Mouse (Mus musculus) myocyte (in vitro differentiated cells): Measurements from ENCODE around the gene Trp53bp2. TPM values are rescaled to one million over a fixed set of nuclear protein-coding genes. Genes with fewer than 3 reads are reported as not detected.

Experiments
- H3K27me3 ChIP-seq: one replicate; pipeline ENCODE4 v1.6.1; 2011; ENCODE audit not compliant: control insufficient read depth, insufficient read depth, insufficient read length
- H3K36me3 ChIP-seq: one replicate; pipeline ENCODE4 v1.6.1; 2011; ENCODE audit not compliant: control insufficient read depth, insufficient read depth
- H3K4me2 ChIP-seq: one replicate; pipeline ENCODE4 v1.6.1; 2011; ENCODE audit warnings: low read depth, control low read depth
- H3K4me3 ChIP-seq: one replicate; pipeline ENCODE4 v1.5.1; 2011; ENCODE audit warnings: mild to moderate bottlenecking, control low read depth, moderate library complexity
- H3K79me2 ChIP-seq: one replicate; pipeline ENCODE4 v1.6.1; 2011; ENCODE audit not compliant: control insufficient read depth, insufficient read depth
- H3ac ChIP-seq: one replicate; pipeline ENCODE4 v1.6.1; 2011; ENCODE audit not compliant: control insufficient read depth, insufficient read length
- CEBPB ChIP-seq: IDR thresholded peaks from 2 replicates; pipeline ENCODE4 v1.6.1; 2011; ENCODE audit warnings: mild to moderate bottlenecking, moderate library complexity; ENCODE audit not compliant: poor library complexity, insufficient read depth, severe bottlenecking
- E2F4 ChIP-seq: IDR thresholded peaks from one replicate; pipeline ENCODE4 v1.6.1; 2011; ENCODE audit warnings: mild to moderate bottlenecking, control low read depth, moderate library complexity; ENCODE audit not compliant: insufficient read depth
- MAX ChIP-seq: IDR thresholded peaks from one replicate; pipeline ENCODE4 v1.6.1; 2011; ENCODE audit warnings: low read depth, mild to moderate bottlenecking, control low read depth
- MYOD1 ChIP-seq, 3 experiments: IDR thresholded peaks; one replicate each; pipeline ENCODE4 v1.6.1; 2011; ENCODE audit warnings: control low read depth in 2 of 3, low read depth in 2 of 3, mild to moderate bottlenecking in 2 of 3, moderate library complexity in 1 of 3; ENCODE audit not compliant: insufficient read length in 2 of 3, control insufficient read depth in 1 of 3
- MYOG ChIP-seq, 3 experiments: IDR thresholded peaks; one replicate each; pipeline ENCODE4 v1.6.1; 2011; ENCODE audit warnings: control low read depth in 2 of 3, low read depth in 2 of 3, mild to moderate bottlenecking in 2 of 3; ENCODE audit not compliant: insufficient read length in 2 of 3, control insufficient read depth in 1 of 3, insufficient read depth in 1 of 3
- POLR2A ChIP-seq: IDR thresholded peaks from one replicate; pipeline ENCODE4 v1.6.1; 2011; ENCODE audit warnings: low read depth, mild to moderate bottlenecking, control low read depth, moderate library complexity; ENCODE audit not compliant: insufficient read length
- POLR2AphosphoS2 ChIP-seq: IDR thresholded peaks from one replicate; pipeline ENCODE4 v1.6.1; 2011; ENCODE audit warnings: low read depth, control low read depth; ENCODE audit not compliant: insufficient read length
- REST ChIP-seq: IDR thresholded peaks from one replicate; pipeline ENCODE4 v1.6.1; 2011; ENCODE audit warnings: mild to moderate bottlenecking, control low read depth, moderate library complexity; ENCODE audit not compliant: insufficient read depth, insufficient read length
- SRF ChIP-seq: IDR thresholded peaks from one replicate; pipeline ENCODE4 v1.6.1; 2011; ENCODE audit warnings: low read depth; ENCODE audit not compliant: control insufficient read depth, insufficient read length
- TCF12 ChIP-seq: IDR thresholded peaks from one replicate; pipeline ENCODE4 v1.6.1; 2011; ENCODE audit warnings: mild to moderate bottlenecking, control low read depth; ENCODE audit not compliant: poor library complexity, insufficient read depth, severe bottlenecking
- TCF3 ChIP-seq: IDR thresholded peaks from one replicate; pipeline ENCODE4 v1.6.1; 2011; ENCODE audit warnings: low read depth, control low read depth; ENCODE audit not compliant: insufficient read length
- USF1 ChIP-seq: IDR thresholded peaks from one replicate; pipeline ENCODE4 v1.6.1; 2011; ENCODE audit warnings: low read depth, mild to moderate bottlenecking, control low read depth, moderate library complexity
- polyA plus RNA-seq: library from polyadenylated mRNA; unstranded; fragments of >200 nt; fragmentation: generic; extraction: Trizol; gene quantifications from one replicate; pipeline ENCODE4 v1.2.1, GENCODE M21; 2012; ENCODE audit warnings: missing spikeins

Gene Trp53bp2
- polyA plus RNA-seq, 1 experiment = 6.4 TPM

- no peak for TF ChIP-seq MYOD1 (IDR thresholded peaks at IDR 0.05; ENCODE audit: control insufficient read depth in 1 of 3, insufficient read length in 2 of 3, low read depth in 2 of 3)
- TF ChIP-seq POLR2AphosphoS2 = no peak
- TF ChIP-seq SRF = no peak
- TF ChIP-seq MYOG (IDR thresholded peaks at IDR 0.05; ENCODE audit: control insufficient read depth in 1 of 3, insufficient read depth in 1 of 3, insufficient read length in 2 of 3, low read depth in 2 of 3) = no peak
- no peak for TF ChIP-seq TCF12
- no peak for TF ChIP-seq REST
- TF ChIP-seq E2F4 = no peak
- no peak for TF ChIP-seq CEBPB
- TF ChIP-seq USF1 = no peak
- no peak for TF ChIP-seq MAX
- TF ChIP-seq TCF3 = no peak
- TF ChIP-seq POLR2A = no peak
- no peak overlapping the region for H3K4me2 ChIP-seq
- H3K79me2 ChIP-seq = peaks cover 95% of the 10 kb centered on the region
- H3K4me3 ChIP-seq = no peak overlapping the region
- H3K27me3 ChIP-seq = no peaks in the 10 kb centered on the region
- no peak overlapping the region for H3ac ChIP-seq
- no peaks in the 10 kb centered on the region for H3K36me3 ChIP-seq
Observed at GRCm38 (mm10) chr1:182496685-182497084, 87.7 kb downstream of the Trp53bp2 start.

GRCm38 (mm10) chr1:182497736-182498135, 88.8 kb downstream of the Trp53bp2 start:
- peaks cover 94% of the 10 kb centered on the region for H3K79me2 ChIP-seq
- TF ChIP-seq SRF = no peak
- no peak for TF ChIP-seq REST
- no peak for TF ChIP-seq E2F4
- TF ChIP-seq MYOG (IDR thresholded peaks at IDR 0.05; ENCODE audit: control insufficient read depth in 1 of 3, insufficient read depth in 1 of 3, insufficient read length in 2 of 3, low read depth in 2 of 3) = no peak
- no peak for TF ChIP-seq USF1
- TF ChIP-seq POLR2AphosphoS2 = no peak
- no peak for TF ChIP-seq CEBPB
- H3ac ChIP-seq = no peak overlapping the region
- no peaks in the 10 kb centered on the region for H3K36me3 ChIP-seq
- H3K4me2 ChIP-seq = no peak overlapping the region
- H3K27me3 ChIP-seq = no peaks in the 10 kb centered on the region
- no peak overlapping the region for H3K4me3 ChIP-seq

GRCm38 (mm10) chr1:182499443-182500089, 90.6 kb downstream of the Trp53bp2 start:
- Histone ChIP-seq H3K27me3 (no peaks in the 10 kb centered on the region), H3K4me2 (no peak overlapping the region), H3K36me3 (no peaks in the 10 kb centered on the region)

GRCm38 (mm10) chr1:182500224-182500623, 91.3 kb downstream of the Trp53bp2 start:
- H3ac ChIP-seq = no peak overlapping the region
- H3K79me2 ChIP-seq = peaks cover 93% of the 10 kb centered on the region
- no peak for TF ChIP-seq SRF
- H3K27me3 ChIP-seq = no peaks in the 10 kb centered on the region
- no peak overlapping the region for H3K4me3 ChIP-seq
- no peaks in the 10 kb centered on the region for H3K36me3 ChIP-seq
- H3K4me2 ChIP-seq = peak overlapping the region; percentile 1

More at GRCm38 (mm10) chr1:182499443-182500089, 90.6 kb downstream of the Trp53bp2 start:
- Histone ChIP-seq H3K4me3 (no peak overlapping the region), H3K79me2 (peaks cover 93% of the 10 kb centered on the region), H3ac (no peak overlapping the region)
- TF ChIP-seq POLR2AphosphoS2 = peak; percentile 30
- no peak for TF ChIP-seq POLR2A
- peak in 2 of 3 experiments; percentile 11 to 73 for TF ChIP-seq MYOD1 (IDR thresholded peaks at IDR 0.05; ENCODE audit: control insufficient read depth in 1 of 3, insufficient read length in 2 of 3, low read depth in 2 of 3)
- TF ChIP-seq TCF3 = peak; percentile 25
- TF ChIP-seq MYOG (IDR thresholded peaks at IDR 0.05; ENCODE audit: control insufficient read depth in 1 of 3, insufficient read depth in 1 of 3, insufficient read length in 2 of 3, low read depth in 2 of 3) = peak; percentile 40 to 85 (median 45)
- TF ChIP-seq USF1 = no peak
- TF ChIP-seq REST = no peak
- TF ChIP-seq SRF = no peak
- no peak for TF ChIP-seq MAX
- no peak for TF ChIP-seq TCF12
- TF ChIP-seq CEBPB = no peak

GRCm38 (mm10) chr1:182500843-182501242, 91.9 kb downstream of the Trp53bp2 start:
- peaks cover 5% of the 10 kb centered on the region for H3K36me3 ChIP-seq
- peak overlapping the region; percentile 1 for H3K4me2 ChIP-seq
- no peak overlapping the region for H3K4me3 ChIP-seq
- no peak overlapping the region for H3ac ChIP-seq
- TF ChIP-seq TCF12 (no peak), USF1 (no peak)
- H3K27me3 ChIP-seq = no peaks in the 10 kb centered on the region
- H3K79me2 ChIP-seq = peaks cover 93% of the 10 kb centered on the region
